50 mouse cellular contexts compared by ENCODE assay signal in the genomic region with DNA sequence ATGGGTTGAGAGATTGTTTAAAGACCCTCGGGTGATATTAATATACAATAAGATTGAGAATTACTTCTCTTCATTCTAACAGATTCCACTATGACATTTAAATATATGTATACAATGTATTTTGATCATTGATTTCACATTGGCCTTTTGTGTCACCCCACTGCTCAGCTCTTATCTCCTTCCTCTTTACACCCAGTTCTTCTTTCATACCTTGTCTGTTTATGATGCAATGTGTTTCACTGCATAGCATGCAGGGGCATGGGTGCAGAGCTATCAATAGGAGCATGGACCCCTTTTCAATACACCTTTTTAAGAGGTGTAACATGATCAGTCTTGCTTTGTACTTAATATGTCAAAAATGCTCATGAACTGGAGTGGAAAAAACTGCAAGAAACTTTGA. TPM values are rescaled to one million over a fixed set of nuclear protein-coding genes. Genes with fewer than 3 reads are reported as not detected.
"Had no signal": no experiment of that assay in that cellular context is flagged by ENCODE, and none has a peak within 500 bp of the region (broad histone marks: within the 10 kb centered on the region; RNA-seq: fewer than 3 reads in every experiment).

No protein-coding gene starts in this region.

- DNase-seq: heart, postnatal 10 days; heart, postnatal 14 days; heart, postnatal 36 days; heart, postnatal 4 days; kidney, adult 11 months; kidney, adult 18-20 months; kidney, adult 2 months; kidney, adult 8-10 months; kidney, adult 9 months; kidney, postnatal 10 days; kidney, postnatal 14 days; kidney, postnatal 25 days; kidney, postnatal 4 days; layer of hippocampus, adult 9-11 months; layer of hippocampus, postnatal 36 days had no signal

- H3K27me3 ChIP-seq: heart, embryonic 12.5 days; heart, embryonic 13.5 days; heart, embryonic 15.5 days; hindbrain, embryonic 12.5 days; hindbrain, embryonic 13.5 days; hindbrain, embryonic 15.5 days; intestine, embryonic 15.5 days; kidney, embryonic 15.5 days had no signal

- H3K9me3 ChIP-seq: heart, embryonic 10.5 days; heart, embryonic 12.5 days; heart, embryonic 13.5 days; heart, embryonic 15.5 days; hindbrain, embryonic 10.5 days; hindbrain, embryonic 12.5 days; hindbrain, embryonic 13.5 days; hindbrain, embryonic 15.5 days; intestine, embryonic 15.5 days; kidney, embryonic 15.5 days had no signal

- H3K27ac ChIP-seq: heart, embryonic 10.5 days; heart, embryonic 13.5 days; heart, embryonic 15.5 days; hindbrain, embryonic 10.5 days; hindbrain, embryonic 12.5 days; hindbrain, embryonic 13.5 days; hindbrain, embryonic 14.5 days; hindbrain, embryonic 15.5 days; hindbrain, postnatal 0 days; intestine, embryonic 15.5 days; kidney, embryonic 15.5 days; kidney, postnatal 0 days; layer of hippocampus, adult 2 months; left cerebral cortex, adult 2 months had no signal

- H3K4me3 ChIP-seq: heart, embryonic 10.5 days; heart, embryonic 12.5 days; heart, embryonic 13.5 days; heart, embryonic 15.5 days; hindbrain, embryonic 10.5 days; hindbrain, embryonic 12.5 days; hindbrain, embryonic 13.5 days; hindbrain, embryonic 15.5 days; intestine, embryonic 15.5 days; kidney, embryonic 15.5 days; layer of hippocampus, adult 2 months; left cerebral cortex, adult 2 months had no signal

- H3K36me3 ChIP-seq: heart, embryonic 10.5 days; heart, embryonic 12.5 days; heart, embryonic 13.5 days; heart, embryonic 15.5 days; hindbrain, embryonic 10.5 days; hindbrain, embryonic 12.5 days; hindbrain, embryonic 13.5 days; hindbrain, embryonic 15.5 days; intestine, embryonic 15.5 days; kidney, embryonic 15.5 days had no signal

- H3K4me1 ChIP-seq: heart, embryonic 10.5 days; heart, embryonic 12.5 days; heart, embryonic 13.5 days; heart, embryonic 15.5 days; hindbrain, embryonic 10.5 days; hindbrain, embryonic 12.5 days; hindbrain, embryonic 13.5 days; hindbrain, embryonic 15.5 days; intestine, embryonic 15.5 days; kidney, embryonic 15.5 days had no signal

- H3K9ac ChIP-seq: heart, embryonic 12.5 days; heart, embryonic 13.5 days; heart, embryonic 15.5 days; hindbrain, embryonic 12.5 days; hindbrain, embryonic 13.5 days; hindbrain, embryonic 14.5 days; hindbrain, embryonic 15.5 days; intestine, embryonic 15.5 days; kidney, embryonic 15.5 days had no signal

- ATAC-seq: hindbrain, embryonic 16.5 days; hindbrain, postnatal 0 days; inflammation-experienced regulatory T-cells, adult 6 months; intestine, embryonic 15.5 days; intestine, embryonic 16.5 days; intestine, postnatal 0 days had no signal

RNA-seq across cellular contexts. Expression of a gene that starts 17.1 kb away (rescaled TPM):
- total RNA-seq: heart, postnatal 10 days; heart, postnatal 14 days; heart, postnatal 25 days; heart, postnatal 36 days; heart, postnatal 4 days; hematopoietic stem cell, adult 5-6 weeks; hindbrain, postnatal 0 days; layer of hippocampus, adult 18-20 months; layer of hippocampus, adult 2 months; layer of hippocampus, adult 8-10 months; layer of hippocampus, postnatal 14 days; layer of hippocampus, postnatal 25 days; layer of hippocampus, postnatal 36 days; left cerebral cortex, adult 18-20 months; left cerebral cortex, adult 2 months had no signal
- polyA plus RNA-seq: heart, embryonic 10.5 days; heart, embryonic 11.5 days; heart, embryonic 12.5 days; heart, embryonic 13.5 days; heart, embryonic 14.5 days; heart, embryonic 15.5 days; heart, embryonic 16.5 days; heart, postnatal 0 days; hindbrain, embryonic 10.5 days; hindbrain, embryonic 11.5 days; hindbrain, embryonic 12.5 days; hindbrain, embryonic 13.5 days; hindbrain, embryonic 14.5 days; hindbrain, embryonic 15.5 days; hindbrain, embryonic 16.5 days; hindbrain, postnatal 0 days; inflammation-experienced regulatory T-cells, adult 6 months; intestine, embryonic 14.5 days; intestine, embryonic 15.5 days; intestine, embryonic 16.5 days; intestine, postnatal 0 days; kidney, adult 2 months; kidney, embryonic 14.5 days; kidney, embryonic 15.5 days; kidney, embryonic 16.5 days; kidney, postnatal 0 days had no signal

RNA-seq across cellular contexts. Expression of a gene that starts 33.4 kb away (rescaled TPM):
- total RNA-seq: heart, postnatal 10 days; heart, postnatal 14 days; heart, postnatal 25 days; heart, postnatal 36 days; heart, postnatal 4 days; hematopoietic stem cell, adult 5-6 weeks; hindbrain, postnatal 0 days; layer of hippocampus, adult 18-20 months; layer of hippocampus, adult 2 months; layer of hippocampus, adult 8-10 months; layer of hippocampus, postnatal 14 days; layer of hippocampus, postnatal 25 days; layer of hippocampus, postnatal 36 days; left cerebral cortex, adult 18-20 months; left cerebral cortex, adult 2 months had no signal
- polyA plus RNA-seq: heart, embryonic 10.5 days; heart, embryonic 11.5 days; heart, embryonic 12.5 days; heart, embryonic 13.5 days; heart, embryonic 14.5 days; heart, embryonic 15.5 days; heart, embryonic 16.5 days; heart, postnatal 0 days; hindbrain, embryonic 10.5 days; hindbrain, embryonic 11.5 days; hindbrain, embryonic 12.5 days; hindbrain, embryonic 13.5 days; hindbrain, embryonic 14.5 days; hindbrain, embryonic 15.5 days; hindbrain, embryonic 16.5 days; hindbrain, postnatal 0 days; inflammation-experienced regulatory T-cells, adult 6 months; intestine, embryonic 14.5 days; intestine, embryonic 15.5 days; intestine, embryonic 16.5 days; intestine, postnatal 0 days; kidney, adult 2 months; kidney, embryonic 14.5 days; kidney, embryonic 15.5 days; kidney, embryonic 16.5 days; kidney, postnatal 0 days; large intestine, adult 2 months had no signal

RNA-seq across cellular contexts. Expression of a gene that starts 39.3 kb away (rescaled TPM):
- total RNA-seq: heart, postnatal 10 days; heart, postnatal 14 days; heart, postnatal 25 days; heart, postnatal 36 days; heart, postnatal 4 days; hindbrain, postnatal 0 days; layer of hippocampus, adult 18-20 months; layer of hippocampus, adult 2 months; layer of hippocampus, adult 8-10 months; layer of hippocampus, postnatal 14 days; layer of hippocampus, postnatal 25 days; layer of hippocampus, postnatal 36 days; left cerebral cortex, adult 18-20 months; left cerebral cortex, adult 2 months had no signal
- polyA plus RNA-seq: heart, embryonic 10.5 days; heart, embryonic 11.5 days; heart, embryonic 12.5 days; heart, embryonic 13.5 days; heart, embryonic 14.5 days; heart, embryonic 15.5 days; heart, embryonic 16.5 days; heart, postnatal 0 days; hindbrain, embryonic 10.5 days; hindbrain, embryonic 11.5 days; hindbrain, embryonic 12.5 days; hindbrain, embryonic 13.5 days; hindbrain, embryonic 14.5 days; hindbrain, embryonic 15.5 days; hindbrain, embryonic 16.5 days; hindbrain, postnatal 0 days; inflammation-experienced regulatory T-cells, adult 6 months; intestine, embryonic 14.5 days; intestine, embryonic 15.5 days; intestine, embryonic 16.5 days; intestine, postnatal 0 days; kidney, adult 2 months; kidney, embryonic 14.5 days; kidney, embryonic 15.5 days; kidney, embryonic 16.5 days; kidney, postnatal 0 days; large intestine, adult 2 months had no signal
